Mouse (Mus musculus) bone marrow macrophage, adult 2 months (primary cell): ENCODE measurements around the gene Arid1b.

Experiments used
- CTCF ChIP-seq: IDR thresholded peaks from 2 replicates; pipeline ENCODE4 v1.5.1; 2012; ENCODE audit warnings: low read depth, mild to moderate bottlenecking, low read length, moderate library complexity
- POLR2A ChIP-seq: IDR thresholded peaks from 2 replicates; pipeline ENCODE4 v1.6.1; 2012; ENCODE audit warnings: mild to moderate bottlenecking, low read depth, low read length, borderline replicate concordance

DNA sequence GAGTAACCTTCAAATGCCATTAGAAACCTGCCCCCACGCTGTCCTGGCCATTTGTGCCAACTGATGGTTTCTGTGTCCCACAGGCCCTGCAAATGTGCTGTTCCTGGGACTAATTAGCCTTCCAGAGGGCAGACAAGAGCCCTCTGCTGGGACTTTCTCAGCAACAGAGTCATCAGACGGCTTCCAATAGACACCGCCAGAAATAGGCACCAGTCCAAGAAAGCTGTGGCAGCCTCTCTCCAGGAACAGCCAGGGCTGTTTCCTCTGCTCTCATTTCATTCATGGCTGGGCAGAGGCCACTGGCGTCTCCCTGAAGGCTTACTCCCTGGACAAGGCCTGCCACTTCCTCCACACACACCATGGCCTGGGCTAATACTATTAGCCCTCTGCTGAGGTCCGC is 358.8 kb downstream of the Arid1b start:
- TF ChIP-seq POLR2A (no peak), CTCF (no peak)
